Mouse (Mus musculus) heart, embryonic 14.5 days (tissue): ENCODE results near the gene Wdr91. TPM values are rescaled to one million over a fixed set of nuclear protein-coding genes. Genes with fewer than 3 reads are reported as not detected.

Experiments
- ATAC-seq: fragments of 200-750 bp; cut with Nextera tagmentation; 2 replicates; pipeline ENCODE4 v1.8.0; 2017; ENCODE audit warnings: low read depth, moderate TSS enrichment; ENCODE audit not compliant: insufficient number of reproducible peaks, insufficient read depth, low FRiP score
- H3K27ac ChIP-seq, 2 experiments: fragments of 200-500 bp in 1 of 2; fragments of 300-500 bp in 1 of 2; sonication (generic) in 1 of 2; replicated peaks in 1 of 2; 2 replicates each; pipeline ENCODE4 v1.5.1; 2012 to 2014; ENCODE audit warnings: low read depth in 2 of 2, low read length in 2 of 2, control low read depth in 1 of 2, mild to moderate bottlenecking in 1 of 2, mixed read lengths in 1 of 2; ENCODE audit not compliant: control insufficient read depth in 1 of 2, insufficient read depth in 1 of 2
- H3K27me3 ChIP-seq: fragments of 300-500 bp; sonication (generic); 2 replicates; pipeline ENCODE4 v1.6.1; 2014; ENCODE audit warnings: mild to moderate bottlenecking, low read length, control low read depth; ENCODE audit not compliant: control insufficient read depth, insufficient read depth
- H3K36me3 ChIP-seq: fragments of 300-500 bp; sonication (generic); 2 replicates; pipeline ENCODE4 v1.6.1; 2014; ENCODE audit warnings: mild to moderate bottlenecking, control low read depth, low read length, mixed read lengths; ENCODE audit not compliant: control insufficient read depth, insufficient read depth
- H3K4me1 ChIP-seq, 2 experiments: fragments of 200-500 bp in 1 of 2; fragments of 300-500 bp in 1 of 2; sonication (generic) in 1 of 2; 2 replicates each; pipeline ENCODE4 v1.6.1; 2012 to 2014; ENCODE audit warnings: low read length in 2 of 2, control low read depth in 1 of 2, mixed read lengths in 1 of 2; ENCODE audit not compliant: control insufficient read depth in 2 of 2, insufficient read depth in 2 of 2
- H3K4me2 ChIP-seq: fragments of 300-500 bp; sonication (generic); 2 replicates; pipeline ENCODE4 v1.6.1; 2014; ENCODE audit warnings: mild to moderate bottlenecking, low read length
- H3K4me3 ChIP-seq, 2 experiments: fragments of 200-500 bp in 1 of 2; fragments of 300-500 bp in 1 of 2; sonication (generic) in 1 of 2; 2 replicates each; pipeline ENCODE4 v1.5.1; 2012 to 2014; ENCODE audit warnings: low read length in 2 of 2, mild to moderate bottlenecking in 2 of 2, control low read depth in 1 of 2, low read depth in 1 of 2, moderate library complexity in 1 of 2; ENCODE audit not compliant: control insufficient read depth in 1 of 2, insufficient read depth in 1 of 2
- H3K9ac ChIP-seq: fragments of 300-500 bp; sonication (generic); 2 replicates; pipeline ENCODE4 v1.6.1; 2014; ENCODE audit warnings: mild to moderate bottlenecking, low read length
- H3K9me3 ChIP-seq: fragments of 300-500 bp; sonication (generic); 2 replicates; pipeline ENCODE4 v1.6.1; 2016; ENCODE audit warnings: low read length, control low read depth; ENCODE audit not compliant: control insufficient read depth
- WGBS: fragments of 180-500 bp; shearing (Covaris S2); extraction: QIAGEN DNeasy Blood & Tissue Kit; methylation state at CpG from one replicate; pipeline ENCODE4 v1.1.7; 2014; 5-methylcytosine and 5-hydroxymethylcytosine counted together
- polyA plus RNA-seq: library from polyadenylated mRNA; unstranded; fragments of >200 nt; fragmentation: Nextera tagmentation; extraction: Ambion mirVana; gene quantifications from 2 replicates; pipeline ENCODE4 v1.2.1, GENCODE M21; 2014

Gene Wdr91
- polyA plus RNA-seq, 1 experiment from 2014 or later, result 9.7 TPM

GRCm38 (mm10) chr6:34877509-34878321 lies 33.0 kb downstream of the Wdr91 start, which contains the start of gene Cyren:
Gene Cyren (minus strand): TSS chr6:34878060.
- peak; percentile 83 for ATAC-seq
- H3K9me3 ChIP-seq, result no peaks in the 10 kb centered on the region
- H3K27me3 ChIP-seq, result no peaks in the 10 kb centered on the region
- peak within 1 kb of the TSS; percentile 94 for H3K9ac ChIP-seq
- H3K36me3 ChIP-seq, result peaks cover 42% of the 10 kb centered on the region
- H3K4me3 ChIP-seq, result peak within 1 kb of the TSS; percentile 72 to 87
- H3K4me2 ChIP-seq, result peak within 1 kb of the TSS; percentile 88
- peak within 1 kb of the TSS; percentile 88 to 94 for H3K27ac ChIP-seq
- under 1% methylated on average over 53 of the region's 56 CpGs for WGBS
- H3K4me1 ChIP-seq, result peaks cover 27 to 42% of the 10 kb centered on the region in 2 experiments

- Histone ChIP-seq H3K27me3 (no peaks in the 10 kb centered on the region), H3K4me2 (peak overlapping the region; percentile 88), H3K27ac (peak overlapping the region; percentile 23 to 94), H3K36me3 (peaks cover 34% of the 10 kb centered on the region), H3K9me3 (no peaks in the 10 kb centered on the region), H3K9ac (peak overlapping the region; percentile 94), H3K4me3 (peak overlapping the region in 1 of 2 experiments; percentile 87; a peak in 2 of 4 replicates), H3K4me1 (peaks cover 27 to 42% of the 10 kb centered on the region in 2 experiments)
- 40% methylated on average over 2 of the region's 2 CpGs for WGBS
- ATAC-seq, result no peak
These were observed 33.9 kb downstream of the Wdr91 start for GRCm38 (mm10) chr6:34876835-34877156.

DNA sequence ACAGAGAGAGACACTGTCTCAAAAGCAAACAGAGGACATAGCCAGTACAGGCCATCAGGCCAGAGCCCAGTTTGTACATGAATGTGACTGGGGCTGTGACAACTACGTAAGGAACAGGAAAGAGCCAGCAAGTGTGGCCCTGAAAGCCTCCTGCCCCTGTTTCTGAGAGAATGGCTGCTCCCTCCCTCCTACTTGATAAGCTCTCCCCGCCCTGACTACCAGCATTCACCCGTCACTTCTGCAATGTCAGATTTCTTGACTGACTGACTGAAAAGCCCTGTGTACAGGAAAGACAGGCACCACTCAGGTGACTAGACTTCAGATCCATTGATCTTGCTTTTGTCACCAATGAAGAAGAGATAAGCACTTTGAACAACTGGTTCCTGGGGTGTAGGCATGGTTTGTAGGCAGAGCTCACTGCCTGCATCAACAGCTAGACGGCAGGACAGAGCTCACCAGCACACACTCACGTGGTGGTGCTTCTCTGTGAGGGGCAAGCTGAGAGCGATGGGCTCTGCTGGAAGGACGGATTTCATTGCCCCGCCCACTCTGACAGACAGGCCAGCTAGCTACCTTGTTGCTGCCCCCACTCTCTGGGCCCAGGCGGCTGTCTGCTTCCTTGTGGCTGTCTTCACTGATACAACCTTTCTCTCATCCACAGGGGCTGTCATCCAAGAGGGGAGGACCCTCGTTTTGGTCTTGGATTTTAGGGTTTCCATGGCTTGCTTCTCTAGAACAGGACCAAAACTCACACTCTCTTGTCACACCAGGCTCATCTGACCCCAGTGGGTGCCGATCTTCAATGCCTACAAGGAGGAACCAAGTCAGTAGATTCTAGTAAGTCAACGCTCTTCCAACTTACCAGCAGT lies 34.5 kb downstream of the Wdr91 start:
- 0 out of 2 replicates have a peak, but pooled peaks have one; percentile 9 for ATAC-seq
- peaks cover 28% of the 10 kb centered on the region for H3K36me3 ChIP-seq
- H3K9ac ChIP-seq, result peak overlapping the region; percentile 94; the same call in 1 of the 2 replicates
- peaks cover 27 to 42% of the 10 kb centered on the region in 2 experiments for H3K4me1 ChIP-seq
- no peaks in the 10 kb centered on the region for H3K27me3 ChIP-seq
- WGBS, result 28% methylated on average over 12 of the region's 12 CpGs
- H3K9me3 ChIP-seq, result no peaks in the 10 kb centered on the region
- peak overlapping the region; percentile 88 for H3K4me2 ChIP-seq
- H3K4me3 ChIP-seq, result no peak overlapping the region
- H3K27ac ChIP-seq, result peak overlapping the region; percentile 46 to 94

DNA sequence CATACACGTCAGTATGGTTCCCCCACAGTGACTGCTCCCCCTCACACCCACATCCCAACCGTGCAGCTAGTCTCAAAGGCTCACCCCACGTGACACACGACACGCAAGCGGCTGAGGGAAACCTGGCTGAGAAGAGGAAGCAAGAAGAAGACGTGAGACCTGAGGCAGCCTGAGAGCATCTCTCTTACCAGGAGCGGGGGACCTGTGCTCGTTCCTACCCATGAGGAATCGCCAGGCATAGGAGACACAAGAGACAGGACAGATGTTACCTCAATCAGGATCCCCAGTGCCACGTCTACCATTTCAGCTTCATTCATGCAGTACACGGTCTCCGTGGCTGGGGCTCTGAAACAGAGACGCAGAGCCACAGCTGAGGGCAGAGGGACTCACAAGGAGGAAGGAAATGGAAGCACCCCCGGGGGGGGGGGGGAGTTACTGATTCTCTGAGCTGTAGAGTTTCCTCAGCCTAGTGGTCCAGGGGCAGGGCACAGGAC lies 35.4 kb downstream of the Wdr91 start:
- Histone ChIP-seq H3K9me3 (no peaks in the 10 kb centered on the region), H3K27me3 (no peaks in the 10 kb centered on the region), H3K4me2 (peak overlapping the region; percentile 28; the same call in 1 of the 2 replicates), H3K9ac (0 out of 2 replicates have a peak overlapping the region, but pooled peaks have one; percentile 14), H3K27ac (peak overlapping the region; percentile 59 to 94), H3K4me1 (peaks cover 27 to 44% of the 10 kb centered on the region in 2 experiments), H3K36me3 (peaks cover 19% of the 10 kb centered on the region), H3K4me3 (no peak overlapping the region)
- ATAC-seq, result no peak
- 76% methylated on average over 15 of the region's 15 CpGs for WGBS

DNA sequence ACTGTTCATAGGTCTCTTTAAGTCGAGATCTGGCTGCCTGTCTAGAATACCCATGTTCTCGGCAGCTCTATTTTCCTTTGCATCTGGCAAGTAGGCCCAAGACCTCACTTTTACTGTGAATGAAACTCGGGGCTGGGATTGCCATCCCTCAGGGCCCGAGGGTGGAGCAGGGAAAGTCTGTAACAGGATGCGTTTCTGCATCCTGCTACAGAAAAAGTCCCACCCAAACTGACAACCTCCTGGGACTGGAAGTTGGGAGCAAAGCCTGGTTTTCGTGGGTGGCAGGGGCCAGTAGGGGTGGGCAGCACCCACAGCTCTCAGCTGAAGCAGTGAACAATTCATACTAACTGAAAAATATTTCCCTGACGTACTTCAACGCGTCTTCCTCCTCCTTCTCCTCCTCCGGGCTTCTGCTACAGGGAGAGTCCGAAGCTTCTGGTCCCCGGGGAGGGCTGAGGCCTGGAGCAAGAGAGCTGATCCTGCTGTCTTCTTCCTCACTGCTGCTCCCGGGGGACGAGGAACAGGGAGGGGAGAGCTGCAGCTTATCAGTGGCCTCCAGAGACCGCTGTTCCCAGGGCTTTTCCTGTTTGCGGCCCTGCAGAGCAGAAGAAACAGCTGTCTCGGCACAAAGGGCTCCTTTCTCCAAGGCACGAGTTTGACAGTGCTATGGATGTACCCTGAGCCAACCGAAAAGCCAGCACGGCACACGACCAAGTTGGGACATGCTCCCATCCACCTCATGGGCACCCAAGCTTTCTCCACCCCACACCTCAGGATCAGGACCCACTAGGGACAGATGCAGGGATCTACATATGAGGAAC lies 36.4 kb downstream of the Wdr91 start:
- H3K27me3 ChIP-seq, result no peaks in the 10 kb centered on the region
- peaks cover 9% of the 10 kb centered on the region for H3K36me3 ChIP-seq
- peak overlapping the region; percentile 28; the same call in 1 of the 2 replicates for H3K4me2 ChIP-seq
- H3K9ac ChIP-seq, result peak overlapping the region; percentile 57
- H3K9me3 ChIP-seq, result no peaks in the 10 kb centered on the region
- ATAC-seq, result no peak
- peak overlapping the region; percentile 59 to 94 for H3K27ac ChIP-seq
- H3K4me1 ChIP-seq, result peaks cover 34 to 54% of the 10 kb centered on the region in 2 experiments
- H3K4me3 ChIP-seq, result no peak overlapping the region
- 35% methylated on average over 21 of the region's 21 CpGs for WGBS

DNA sequence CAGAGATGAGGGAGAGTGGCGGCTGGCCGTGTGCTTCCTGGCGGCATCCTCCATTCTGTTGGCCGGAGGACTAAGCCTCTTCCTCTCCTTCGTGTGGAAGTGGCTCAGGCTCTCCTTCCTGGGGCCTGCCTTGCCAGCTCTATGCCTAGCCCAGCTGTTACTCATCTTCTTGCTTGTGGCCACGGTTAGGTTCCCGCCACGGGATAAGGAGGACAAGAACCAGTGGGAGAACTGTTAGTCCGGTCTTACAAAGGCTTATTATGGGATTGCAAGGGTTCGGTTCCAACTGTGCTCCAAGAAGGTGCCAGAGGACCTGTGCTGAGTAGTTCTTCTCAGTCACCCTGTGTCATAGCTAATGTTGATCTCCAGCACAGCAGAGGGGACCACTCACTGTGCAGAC lies 37.8 kb downstream of the Wdr91 start:
- Histone ChIP-seq H3K27me3 (no peaks in the 10 kb centered on the region), H3K9me3 (no peaks in the 10 kb centered on the region), H3K4me2 (no peak overlapping the region), H3K9ac (no peak overlapping the region), H3K4me1 (peaks cover 36 to 55% of the 10 kb centered on the region in 2 experiments), H3K36me3 (0 out of 2 replicates have a peak, but pooled peaks cover 4% of the 10 kb centered on the region), H3K27ac (no peak overlapping the region), H3K4me3 (no peak overlapping the region)
- no peak for ATAC-seq
- WGBS, result 78% methylated on average over 10 of the region's 10 CpGs
